Mouse (Mus musculus) ES-Bruce4 (cell line): ENCODE data around the gene 4921530L21Rik.

Source experiments
- CTCF ChIP-seq: IDR thresholded peaks from one replicate; pipeline ENCODE4 v1.8.1; 2011; ENCODE audit warnings: low read depth, low read length
- EP300 ChIP-seq: IDR thresholded peaks from 2 replicates; pipeline ENCODE4 v1.6.1; 2011; ENCODE audit warnings: low read depth, low read length; ENCODE audit not compliant: insufficient read depth

DNA sequence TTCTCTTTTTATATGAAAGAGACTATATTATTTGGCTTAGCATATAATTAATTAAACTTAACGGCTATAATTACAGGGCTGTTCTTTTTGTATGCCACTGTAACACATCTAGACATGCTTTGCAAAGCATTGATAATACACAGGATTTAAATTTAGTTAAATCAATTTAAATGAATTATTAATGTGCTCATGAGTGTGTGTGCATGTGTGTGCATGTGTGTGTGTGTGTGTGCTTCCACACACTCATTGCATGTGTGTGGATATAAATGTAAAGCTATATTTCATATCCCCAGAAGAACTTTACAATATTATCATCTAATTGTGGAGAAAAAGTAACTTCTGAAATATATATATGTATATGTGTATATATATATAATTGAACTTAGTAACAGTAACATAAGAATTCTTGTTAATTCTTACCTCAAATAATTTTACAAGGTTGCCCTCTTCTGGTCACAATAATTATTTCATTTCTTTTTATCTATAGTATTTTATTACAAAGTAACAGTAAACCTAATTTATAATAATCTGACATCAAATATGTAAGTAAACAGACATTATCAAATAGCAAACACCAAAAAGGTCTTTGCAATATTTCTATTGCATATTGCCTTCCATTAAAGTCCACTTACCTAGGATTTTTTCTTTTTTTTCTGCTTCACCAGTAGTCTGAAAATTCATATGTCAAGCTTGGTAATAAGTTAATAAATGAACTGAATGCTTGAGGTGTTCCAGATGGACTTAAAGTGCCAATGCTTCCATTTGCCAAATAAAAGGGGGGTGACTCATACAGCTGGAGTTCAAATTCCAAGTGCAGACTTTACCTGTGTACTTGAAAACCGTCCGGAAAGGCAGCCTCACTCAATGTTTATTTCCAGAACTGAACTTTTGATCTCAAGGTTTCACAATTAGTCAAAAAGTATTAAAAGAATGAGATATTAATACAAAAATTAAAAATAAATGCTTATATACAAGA is 47.0 kb downstream of the 4921530L21Rik start:
- TF ChIP-seq CTCF (no peak), EP300 (no peak)
